Mouse (Mus musculus) stomach, postnatal 0 days (tissue): ENCODE data around the gene Sh3glb2. TPM values are rescaled to one million over a fixed set of nuclear protein-coding genes. Genes with fewer than 3 reads are reported as not detected.

Experiments used
- ATAC-seq: fragments of 200-750 bp; cut with Nextera tagmentation; 2 replicates; pipeline ENCODE4 v1.8.0; 2017; ENCODE audit not compliant: low FRiP score, low TSS enrichment
- DNase-seq: peaks from one replicate; pipeline ENCODE4 v3.0.0-alpha.2; 2016; ENCODE audit warnings: low spot score
- H3K27ac ChIP-seq: fragments of 300-500 bp; sonication (generic); replicated peaks from 2 replicates; pipeline ENCODE4 v1.5.1; 2014; ENCODE audit warnings: mild to moderate bottlenecking, control low read depth
- H3K27me3 ChIP-seq: fragments of 300-500 bp; sonication (generic); 2 replicates; pipeline ENCODE4 v1.6.1; 2014; ENCODE audit warnings: low read length; ENCODE audit not compliant: control insufficient read depth, insufficient read depth
- H3K36me3 ChIP-seq: fragments of 300-500 bp; sonication (generic); 2 replicates; pipeline ENCODE4 v1.6.1; 2014; ENCODE audit warnings: low read length, mixed read lengths; ENCODE audit not compliant: control insufficient read depth, insufficient read depth
- H3K4me1 ChIP-seq: fragments of 300-500 bp; sonication (generic); replicated peaks from 2 replicates; pipeline ENCODE4 v1.6.1; 2014; ENCODE audit warnings: antibody characterized with exemption; ENCODE audit not compliant: control insufficient read depth, insufficient read depth
- H3K4me2 ChIP-seq: fragments of 300-500 bp; sonication (generic); replicated peaks from 2 replicates; pipeline ENCODE4 v1.6.1; 2014; ENCODE audit warnings: low read depth, mild to moderate bottlenecking, control low read depth, moderate library complexity
- H3K4me3 ChIP-seq: fragments of 300-500 bp; sonication (generic); 2 replicates; pipeline ENCODE4 v1.5.1; 2014; ENCODE audit warnings: low read depth, low read length, control low read depth
- H3K9ac ChIP-seq: fragments of 300-500 bp; sonication (generic); 2 replicates; pipeline ENCODE4 v1.6.1; 2014; ENCODE audit warnings: mild to moderate bottlenecking, low read length, control low read depth, mixed read lengths
- H3K9me3 ChIP-seq: fragments of 300-500 bp; sonication (generic); 2 replicates; pipeline ENCODE4 v1.6.1; 2016; ENCODE audit warnings: low read length; ENCODE audit not compliant: control insufficient read depth
- CTCF ChIP-seq: IDR thresholded peaks from 2 replicates; pipeline ENCODE4 v1.5.1; 2016; ENCODE audit warnings: antibody characterized with exemption, low read depth, mild to moderate bottlenecking, moderate library complexity
- EP300 ChIP-seq: optimal IDR thresholded peaks from 2 replicates; pipeline ENCODE3; 2016; ENCODE audit warnings: antibody characterized with exemption
- WGBS: fragments of 180-500 bp; shearing (Covaris S2); extraction: QIAGEN DNeasy Blood & Tissue Kit; methylation state at CpG from one replicate; pipeline ENCODE4 v1.1.7; 2014; 5-methylcytosine and 5-hydroxymethylcytosine counted together
- polyA plus RNA-seq: library from polyadenylated mRNA; unstranded; fragments of >200 nt; fragmentation: Nextera tagmentation; extraction: Ambion mirVana; gene quantifications from 2 replicates; pipeline ENCODE4 v1.2.1, GENCODE M21; 2015

Sh3glb2 gene
- polyA plus RNA-seq, 1 experiment from 2014 or later = 84.9 TPM

- WGBS = 42% methylated on average over 8 of the region's 9 CpGs
- Histone ChIP-seq H3K9ac (no peak overlapping the region), H3K4me2 (no peak overlapping the region), H3K27ac (peak overlapping the region; percentile 89), H3K9me3 (no peaks in the 10 kb centered on the region), H3K4me3 (no peak overlapping the region), H3K27me3 (no peaks in the 10 kb centered on the region), H3K36me3 (peaks cover 7% of the 10 kb centered on the region; the same call in 1 of the 2 replicates), H3K4me1 (peaks cover 13% of the 10 kb centered on the region)
- ATAC-seq (peak; percentile 45), DNase-seq (peak; percentile 58)
- TF ChIP-seq EP300 (no peak), CTCF (peak; percentile 22; the same call in 1 of the 2 replicates)
Measured at GRCm38 (mm10) chr2:30356906-30357305, 2.2 kb downstream of the Sh3glb2 start.

- Histone ChIP-seq H3K9ac (0 out of 2 replicates have a peak overlapping the region, but pooled peaks have one; percentile 27), H3K4me2 (no peak overlapping the region; the same call in 1 of the 2 replicates), H3K27me3 (no peaks in the 10 kb centered on the region), H3K4me1 (peaks cover 13% of the 10 kb centered on the region), H3K9me3 (no peaks in the 10 kb centered on the region), H3K4me3 (no peak overlapping the region), H3K27ac (peak overlapping the region; percentile 89), H3K36me3 (peaks cover 7% of the 10 kb centered on the region; the same call in 1 of the 2 replicates)
- no peak for ATAC-seq
- TF ChIP-seq EP300 (no peak), CTCF (no peak)
- 24% methylated on average over 4 of the region's 4 CpGs for WGBS
- peak; percentile 29 for DNase-seq
Measured at GRCm38 (mm10) chr2:30356266-30356665, 2.9 kb downstream of the Sh3glb2 start.

- H3K27ac ChIP-seq = peak overlapping the region; percentile 89
- H3K27me3 ChIP-seq = no peaks in the 10 kb centered on the region
- H3K36me3 ChIP-seq = peaks cover 7% of the 10 kb centered on the region; the same call in 1 of the 2 replicates
- no peak for TF ChIP-seq CTCF
- TF ChIP-seq EP300 = no peak
- H3K9me3 ChIP-seq = no peaks in the 10 kb centered on the region
- no peak overlapping the region for H3K4me2 ChIP-seq
- H3K4me3 ChIP-seq = no peak overlapping the region
- ATAC-seq (peak; percentile 12; the same call in 1 of the 2 replicates), DNase-seq (peak; percentile 64)
- peaks cover 13% of the 10 kb centered on the region for H3K4me1 ChIP-seq
- H3K9ac ChIP-seq = no peak overlapping the region
- 30% methylated on average over 4 of the region's 4 CpGs for WGBS
Measured at GRCm38 (mm10) chr2:30355861-30356260, 3.3 kb downstream of the Sh3glb2 start.

DNA sequence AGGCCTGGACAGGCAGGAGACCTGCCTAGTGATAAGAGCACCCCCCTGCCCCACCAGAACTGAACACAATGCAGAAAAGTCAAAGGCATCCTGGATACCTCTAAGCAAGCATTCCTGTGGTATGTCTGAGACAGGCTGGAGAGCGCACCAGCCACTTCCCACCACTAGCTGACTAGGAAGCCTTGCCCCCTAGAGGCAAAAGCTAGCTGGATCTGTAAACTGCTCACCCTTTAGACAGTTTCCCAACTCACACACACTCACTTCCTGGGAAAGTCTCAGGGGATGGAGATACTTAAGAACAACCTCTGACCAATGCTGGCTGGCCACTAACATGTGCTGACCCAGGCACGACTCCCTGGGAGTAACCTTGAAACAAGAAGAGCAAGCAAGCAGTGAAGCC is 8.0 kb downstream of the Sh3glb2 start:
- no peak for DNase-seq
- no peak overlapping the region for H3K4me3 ChIP-seq
- H3K9ac ChIP-seq = no peak overlapping the region
- peaks cover under 1% of the 10 kb centered on the region; the same call in 1 of the 2 replicates for H3K4me1 ChIP-seq
- WGBS = 50% methylated on average over 2 of the region's 2 CpGs
- no peak overlapping the region for H3K27ac ChIP-seq
- no peaks in the 10 kb centered on the region for H3K9me3 ChIP-seq
- no peak for ATAC-seq
- H3K27me3 ChIP-seq = no peaks in the 10 kb centered on the region
- H3K36me3 ChIP-seq = peaks cover 13% of the 10 kb centered on the region
- H3K4me2 ChIP-seq = no peak overlapping the region
- TF ChIP-seq EP300 = no peak
- TF ChIP-seq CTCF = peak; percentile 60

DNA sequence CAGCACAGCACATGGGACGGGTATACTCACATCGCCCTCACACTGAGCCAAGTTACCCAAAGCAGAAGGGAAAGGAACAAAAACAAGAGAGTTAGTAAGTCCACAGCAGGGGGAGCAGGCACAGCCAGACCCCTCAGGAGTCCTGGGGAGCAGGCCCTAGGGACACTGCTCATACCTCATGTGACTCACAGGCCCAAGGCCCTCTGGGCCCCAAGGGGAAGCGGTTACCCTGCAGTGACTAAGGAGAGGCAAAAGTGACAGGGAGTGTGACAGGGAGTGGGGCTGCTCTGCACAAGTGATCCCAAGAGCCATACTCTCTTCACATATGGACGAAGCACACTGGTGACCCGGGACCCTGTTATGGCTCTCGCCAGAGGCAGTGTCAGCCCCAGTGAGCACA is 9.9 kb downstream of the Sh3glb2 start:
- Histone ChIP-seq H3K9ac (no peak overlapping the region), H3K27ac (no peak overlapping the region), H3K9me3 (no peaks in the 10 kb centered on the region), H3K4me1 (no peaks in the 10 kb centered on the region), H3K4me2 (no peak overlapping the region), H3K4me3 (no peak overlapping the region), H3K36me3 (peaks cover 26% of the 10 kb centered on the region), H3K27me3 (no peaks in the 10 kb centered on the region)
- no peak for ATAC-seq
- no peak for DNase-seq
- 85% methylated on average over 6 of the region's 6 CpGs for WGBS
- no peak for TF ChIP-seq EP300
- TF ChIP-seq CTCF = no peak

GRCm38 (mm10) chr2:30345971-30346676 is 13.0 kb downstream of the Sh3glb2 start:
- WGBS = 87% methylated on average over 7 of the region's 7 CpGs
- ATAC-seq (no peak), DNase-seq (no peak)
- no peaks in the 10 kb centered on the region for H3K4me1 ChIP-seq
- H3K4me3 ChIP-seq = no peak overlapping the region
- H3K36me3 ChIP-seq = peaks cover 32% of the 10 kb centered on the region
- TF ChIP-seq CTCF (no peak), EP300 (no peak)
- no peaks in the 10 kb centered on the region for H3K27me3 ChIP-seq
- H3K4me2 ChIP-seq = no peak overlapping the region
- no peaks in the 10 kb centered on the region for H3K9me3 ChIP-seq
- H3K27ac ChIP-seq = no peak overlapping the region
- no peak overlapping the region for H3K9ac ChIP-seq
